Mouse (Mus musculus): ENCODE measurements around the gene Cenpo. TPM values are rescaled to one million over a fixed set of nuclear protein-coding genes. Genes with fewer than 3 reads are reported as not detected.

The Cenpo gene
- polyA plus RNA-seq, 1 experiment from 2014 or later = 4.7 TPM

GRCm38 (mm10) chr12:4162886-4163285 lies 71.2 kb downstream of the Cenpo start:
- Histone ChIP-seq H3K9ac (replicated peaks) (no peak overlapping the region), H3K4me2 (ENCODE audit: low read depth, low read length) (no peak overlapping the region), H3K27me3 (ENCODE audit: insufficient read depth, low read length) (no peaks in the 10 kb centered on the region), H3K4me3 (ENCODE audit: low read depth, low read length) (no peak overlapping the region), H3K4me1 (ENCODE audit: insufficient read depth) (no peaks in the 10 kb centered on the region), H3K27ac (ENCODE audit: low read depth) (no peak overlapping the region), H3K9me3 (ENCODE audit: low read length) (no peaks in the 10 kb centered on the region), H3K36me3 (replicated peaks; ENCODE audit: insufficient read depth, low read length) (no peaks in the 10 kb centered on the region)
- 35% methylated on average over 2 of the region's 2 CpGs for WGBS (ENCODE audit: insufficient replicate concordance)
- no peak for TF ChIP-seq CTCF (IDR thresholded peaks at IDR 0.05; ENCODE audit: low read depth)
- no peak for TF ChIP-seq EP300 (IDR thresholded peaks at IDR 0.05; ENCODE audit: low read depth)
- ATAC-seq (no peak), DNase-seq (no peak)

- DNase-seq (no peak), ATAC-seq (no peak)
- H3K4me3 ChIP-seq (ENCODE audit: low read depth, low read length) = no peak overlapping the region
- no peaks in the 10 kb centered on the region for H3K4me1 ChIP-seq (ENCODE audit: insufficient read depth)
- no peaks in the 10 kb centered on the region for H3K27me3 ChIP-seq (ENCODE audit: insufficient read depth, low read length)
- no peak overlapping the region for H3K9ac ChIP-seq (replicated peaks)
- H3K27ac ChIP-seq (ENCODE audit: low read depth) = no peak overlapping the region
- no peak for TF ChIP-seq CTCF (IDR thresholded peaks at IDR 0.05; ENCODE audit: low read depth)
- TF ChIP-seq EP300 (IDR thresholded peaks at IDR 0.05; ENCODE audit: low read depth) = no peak
- H3K36me3 ChIP-seq (replicated peaks; ENCODE audit: insufficient read depth, low read length) = no peaks in the 10 kb centered on the region
- 76% methylated on average over 7 of the region's 7 CpGs for WGBS (ENCODE audit: insufficient replicate concordance)
- no peaks in the 10 kb centered on the region for H3K9me3 ChIP-seq (ENCODE audit: low read length)
- H3K4me2 ChIP-seq (ENCODE audit: low read depth, low read length) = no peak overlapping the region
These were observed 73.8 kb downstream of the Cenpo start for GRCm38 (mm10) chr12:4160322-4160721.

GRCm38 (mm10) chr12:4158868-4159632 lies 75.0 kb downstream of the Cenpo start:
- Histone ChIP-seq H3K9me3 (ENCODE audit: low read length) (no peaks in the 10 kb centered on the region), H3K27ac (ENCODE audit: low read depth) (no peak overlapping the region), H3K27me3 (ENCODE audit: insufficient read depth, low read length) (no peaks in the 10 kb centered on the region), H3K36me3 (replicated peaks; ENCODE audit: insufficient read depth, low read length) (no peaks in the 10 kb centered on the region), H3K4me3 (ENCODE audit: low read depth, low read length) (no peak overlapping the region), H3K4me1 (ENCODE audit: insufficient read depth) (no peaks in the 10 kb centered on the region), H3K4me2 (ENCODE audit: low read depth, low read length) (no peak overlapping the region), H3K9ac (replicated peaks) (no peak overlapping the region)
- WGBS (ENCODE audit: insufficient replicate concordance) = 80% methylated on average over 7 of the region's 7 CpGs
- no peak for ATAC-seq
- TF ChIP-seq EP300 (IDR thresholded peaks at IDR 0.05; ENCODE audit: low read depth) (no peak), CTCF (IDR thresholded peaks at IDR 0.05; ENCODE audit: low read depth) (no peak)
- DNase-seq = no peak

- no peak overlapping the region for H3K27ac ChIP-seq (ENCODE audit: low read depth)
- DNase-seq (no peak), ATAC-seq (no peak)
- no peak for TF ChIP-seq EP300 (IDR thresholded peaks at IDR 0.05; ENCODE audit: low read depth)
- no peak for TF ChIP-seq CTCF (IDR thresholded peaks at IDR 0.05; ENCODE audit: low read depth)
- H3K27me3 ChIP-seq (ENCODE audit: insufficient read depth, low read length) = no peaks in the 10 kb centered on the region
- H3K9ac ChIP-seq (replicated peaks) = no peak overlapping the region
- WGBS (ENCODE audit: insufficient replicate concordance) = 20% methylated on average over 3 of the region's 3 CpGs
- no peaks in the 10 kb centered on the region for H3K4me1 ChIP-seq (ENCODE audit: insufficient read depth)
- H3K4me3 ChIP-seq (ENCODE audit: low read depth, low read length) = no peak overlapping the region
- H3K4me2 ChIP-seq (ENCODE audit: low read depth, low read length) = no peak overlapping the region
- H3K36me3 ChIP-seq (replicated peaks; ENCODE audit: insufficient read depth, low read length) = no peaks in the 10 kb centered on the region
- no peaks in the 10 kb centered on the region for H3K9me3 ChIP-seq (ENCODE audit: low read length)
These were observed 75.9 kb downstream of the Cenpo start for GRCm38 (mm10) chr12:4158179-4158578.

- Histone ChIP-seq H3K4me1 (ENCODE audit: insufficient read depth) (no peaks in the 10 kb centered on the region), H3K4me2 (ENCODE audit: low read depth, low read length) (no peak overlapping the region), H3K4me3 (ENCODE audit: low read depth, low read length) (no peak overlapping the region), H3K27ac (ENCODE audit: low read depth) (no peak overlapping the region), H3K9me3 (ENCODE audit: low read length) (no peaks in the 10 kb centered on the region), H3K27me3 (ENCODE audit: insufficient read depth, low read length) (no peaks in the 10 kb centered on the region), H3K36me3 (replicated peaks; ENCODE audit: insufficient read depth, low read length) (no peaks in the 10 kb centered on the region), H3K9ac (replicated peaks) (no peak overlapping the region)
- no peak for TF ChIP-seq CTCF (IDR thresholded peaks at IDR 0.05; ENCODE audit: low read depth)
- 62% methylated on average over 2 of the region's 2 CpGs for WGBS (ENCODE audit: insufficient replicate concordance)
- DNase-seq = no peak
- ATAC-seq = no peak
These were observed 76.6 kb downstream of the Cenpo start for GRCm38 (mm10) chr12:4157466-4157865.

- Histone ChIP-seq H3K27ac (ENCODE audit: low read depth) (no peak overlapping the region), H3K4me1 (ENCODE audit: insufficient read depth) (no peaks in the 10 kb centered on the region), H3K4me2 (ENCODE audit: low read depth, low read length) (no peak overlapping the region), H3K9ac (replicated peaks) (no peak overlapping the region), H3K36me3 (replicated peaks; ENCODE audit: insufficient read depth, low read length) (no peaks in the 10 kb centered on the region), H3K27me3 (ENCODE audit: insufficient read depth, low read length) (no peaks in the 10 kb centered on the region), H3K4me3 (ENCODE audit: low read depth, low read length) (no peak overlapping the region), H3K9me3 (ENCODE audit: low read length) (no peaks in the 10 kb centered on the region)
- WGBS (ENCODE audit: insufficient replicate concordance) = 85% methylated on average over 3 of the region's 3 CpGs
- ATAC-seq (no peak), DNase-seq (no peak)
- no peak for TF ChIP-seq CTCF (IDR thresholded peaks at IDR 0.05; ENCODE audit: low read depth)
- no peak for TF ChIP-seq EP300 (IDR thresholded peaks at IDR 0.05; ENCODE audit: low read depth)
These were observed 82.1 kb downstream of the Cenpo start for GRCm38 (mm10) chr12:4151969-4152368.
